Mouse (Mus musculus): ENCODE measurements around the gene Jak1. TPM values are rescaled to one million over a fixed set of nuclear protein-coding genes. Genes with fewer than 3 reads are reported as not detected.

The Jak1 gene
- polyA plus RNA-seq, 1 experiment from 2014 or later, result 61.3 TPM

- Histone ChIP-seq H3K9me3 (ENCODE audit: control insufficient read depth, low read length) (no peaks in the 10 kb centered on the region), H3K27ac (ENCODE audit: low read depth, low read length) (no peak overlapping the region), H3K4me2 (ENCODE audit: low read depth) (no peak overlapping the region), H3K27me3 (ENCODE audit: control insufficient read depth, insufficient read depth, low read length) (peaks cover 7% of the 10 kb centered on the region), H3K4me3 (ENCODE audit: low read depth, low read length) (no peak overlapping the region), H3K36me3 (ENCODE audit: control insufficient read depth, insufficient read depth, low read length) (no peaks in the 10 kb centered on the region), H3K9ac (ENCODE audit: low read length) (no peak overlapping the region), H3K4me1 (ENCODE audit: control insufficient read depth, insufficient read depth, low read length) (no peaks in the 10 kb centered on the region)
- ATAC-seq (ENCODE audit: insufficient read depth, low FRiP score, low TSS enrichment), result no peak
- WGBS, result 73% methylated on average over 12 of the region's 12 CpGs
- no peak for DNase-seq (ENCODE audit: low spot score)
Observed at GRCm38 (mm10) chr4:101298311-101298990, 33.4 kb upstream of the Jak1 start.

DNA sequence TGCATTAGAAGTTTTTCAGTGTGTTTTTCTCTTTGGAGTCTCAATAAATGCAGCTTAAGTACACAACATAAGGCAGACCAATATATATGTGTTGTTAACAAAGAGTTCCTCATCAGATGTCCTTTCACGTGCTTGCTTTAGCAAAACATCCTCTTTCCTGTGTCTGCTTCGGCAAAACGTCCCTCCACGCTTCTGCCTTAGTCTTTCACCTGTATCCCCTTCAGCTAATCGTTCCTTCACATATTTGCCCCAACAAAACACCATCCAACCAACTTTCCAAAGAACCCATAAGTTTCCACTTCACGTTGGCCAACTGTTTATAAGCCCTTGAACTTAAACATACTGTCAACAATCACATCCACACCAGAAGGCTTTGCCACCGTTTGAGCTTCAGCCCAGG lies 31.8 kb upstream of the Jak1 start:
- no peak for ATAC-seq (ENCODE audit: insufficient read depth, low FRiP score, low TSS enrichment)
- Histone ChIP-seq H3K27ac (ENCODE audit: low read depth, low read length) (no peak overlapping the region), H3K4me2 (ENCODE audit: low read depth) (no peak overlapping the region), H3K4me1 (ENCODE audit: control insufficient read depth, insufficient read depth, low read length) (peaks cover 4% of the 10 kb centered on the region), H3K9ac (ENCODE audit: low read length) (no peak overlapping the region), H3K9me3 (ENCODE audit: control insufficient read depth, low read length) (no peaks in the 10 kb centered on the region), H3K27me3 (ENCODE audit: control insufficient read depth, insufficient read depth, low read length) (peaks cover 21% of the 10 kb centered on the region), H3K36me3 (ENCODE audit: control insufficient read depth, insufficient read depth, low read length) (no peaks in the 10 kb centered on the region), H3K4me3 (ENCODE audit: low read depth, low read length) (no peak overlapping the region)
- WGBS, result 83% methylated on average over 7 of the region's 7 CpGs
- DNase-seq (ENCODE audit: low spot score), result no peak

- H3K36me3 ChIP-seq (ENCODE audit: control insufficient read depth, insufficient read depth, low read length), result no peaks in the 10 kb centered on the region
- H3K4me2 ChIP-seq (ENCODE audit: low read depth), result no peak overlapping the region
- no peak overlapping the region for H3K4me3 ChIP-seq (ENCODE audit: low read depth, low read length)
- H3K9ac ChIP-seq (ENCODE audit: low read length), result no peak overlapping the region
- H3K27ac ChIP-seq (ENCODE audit: low read depth, low read length), result no peak overlapping the region
- DNase-seq (ENCODE audit: low spot score), result no peak
- H3K9me3 ChIP-seq (ENCODE audit: control insufficient read depth, low read length), result no peaks in the 10 kb centered on the region
- H3K27me3 ChIP-seq (ENCODE audit: control insufficient read depth, insufficient read depth, low read length), result peaks cover 27% of the 10 kb centered on the region
- 87% methylated on average over 3 of the region's 3 CpGs for WGBS
- H3K4me1 ChIP-seq (ENCODE audit: control insufficient read depth, insufficient read depth, low read length), result peaks cover 5% of the 10 kb centered on the region
- ATAC-seq (ENCODE audit: insufficient read depth, low FRiP score, low TSS enrichment), result no peak
Observed at GRCm38 (mm10) chr4:101295788-101296187, 30.7 kb upstream of the Jak1 start.

DNA sequence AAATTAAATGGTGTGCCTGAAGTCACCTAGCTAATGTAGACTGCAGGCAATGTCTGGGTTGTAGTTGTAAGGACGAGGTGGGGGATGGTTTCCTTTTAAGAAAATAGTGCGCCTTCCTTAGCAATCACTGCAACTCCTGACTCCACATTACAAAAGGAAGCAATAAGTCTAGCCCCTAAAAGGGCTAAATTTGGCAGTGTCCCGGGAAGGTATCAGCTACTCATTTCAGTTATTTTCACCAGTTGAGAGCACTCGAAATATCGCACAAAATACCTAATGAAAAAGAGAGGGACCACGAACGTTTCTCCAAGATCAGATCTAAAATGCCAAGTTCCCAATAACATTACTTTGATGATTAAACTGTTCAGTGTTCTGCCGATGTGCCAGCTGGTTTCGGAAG lies 28.6 kb upstream of the Jak1 start:
- peaks cover 27% of the 10 kb centered on the region for H3K27me3 ChIP-seq (ENCODE audit: control insufficient read depth, insufficient read depth, low read length)
- H3K4me2 ChIP-seq (ENCODE audit: low read depth), result peak overlapping the region; percentile 88; the same call in 1 of the 2 replicates
- H3K9ac ChIP-seq (ENCODE audit: low read length), result no peak overlapping the region
- no peaks in the 10 kb centered on the region for H3K9me3 ChIP-seq (ENCODE audit: control insufficient read depth, low read length)
- no peaks in the 10 kb centered on the region for H3K36me3 ChIP-seq (ENCODE audit: control insufficient read depth, insufficient read depth, low read length)
- ATAC-seq (ENCODE audit: insufficient read depth, low FRiP score, low TSS enrichment), result no peak
- H3K27ac ChIP-seq (ENCODE audit: low read depth, low read length), result no peak overlapping the region
- DNase-seq (ENCODE audit: low spot score), result no peak
- WGBS, result 41% methylated on average over 9 of the region's 9 CpGs
- H3K4me1 ChIP-seq (ENCODE audit: control insufficient read depth, insufficient read depth, low read length), result peaks cover 5% of the 10 kb centered on the region
- H3K4me3 ChIP-seq (ENCODE audit: low read depth, low read length), result no peak overlapping the region

DNA sequence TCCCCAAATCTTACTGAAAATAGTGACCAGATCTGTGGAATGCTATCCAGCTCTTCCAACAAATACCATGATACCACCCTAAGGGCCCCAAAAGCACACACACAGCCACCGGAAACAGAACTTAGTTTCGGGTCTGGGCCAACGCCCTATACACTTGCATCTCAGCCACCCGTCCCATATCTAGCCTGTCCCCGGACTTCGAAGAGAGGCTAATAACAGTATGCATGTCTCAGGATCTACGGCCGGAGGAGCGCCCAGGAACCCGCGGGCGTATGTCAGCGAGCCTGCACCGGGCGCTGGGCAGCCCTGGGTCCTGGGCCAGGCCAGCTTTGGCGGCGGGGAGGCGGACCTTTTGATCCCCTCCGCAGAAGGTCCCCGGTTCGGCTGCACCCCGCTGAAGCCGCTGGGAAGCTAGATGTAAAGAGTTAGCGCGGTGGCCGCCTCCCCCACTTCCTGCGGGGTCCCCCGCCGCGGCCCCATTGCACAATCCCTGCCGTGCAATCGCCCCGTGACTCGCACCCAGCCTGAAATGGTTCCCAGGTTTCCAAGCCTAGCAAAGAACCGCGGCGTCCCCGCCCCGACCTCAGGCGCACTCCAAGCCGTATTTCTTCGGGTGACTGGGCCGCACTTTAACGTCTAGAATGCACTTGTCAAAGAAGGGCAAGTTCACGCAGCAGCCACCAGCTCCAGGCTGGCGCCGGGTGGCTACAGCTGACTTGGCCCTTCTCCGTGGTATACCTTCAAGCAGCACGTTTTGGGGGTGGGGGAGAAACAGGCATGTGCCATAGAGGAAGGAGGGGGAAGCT lies 27.9 kb upstream of the Jak1 start:
- peaks cover 5% of the 10 kb centered on the region for H3K4me1 ChIP-seq (ENCODE audit: control insufficient read depth, insufficient read depth, low read length)
- peak overlapping the region; percentile 88 for H3K4me2 ChIP-seq (ENCODE audit: low read depth)
- peak overlapping the region; percentile 29 for H3K4me3 ChIP-seq (ENCODE audit: low read depth, low read length)
- ATAC-seq (ENCODE audit: insufficient read depth, low FRiP score, low TSS enrichment) (0 out of 2 replicates have a peak, but pooled peaks have one; percentile 48), DNase-seq (ENCODE audit: low spot score) (peak; percentile 46)
- H3K9me3 ChIP-seq (ENCODE audit: control insufficient read depth, low read length), result no peaks in the 10 kb centered on the region
- no peak overlapping the region for H3K27ac ChIP-seq (ENCODE audit: low read depth, low read length)
- H3K27me3 ChIP-seq (ENCODE audit: control insufficient read depth, insufficient read depth, low read length), result peaks cover 27% of the 10 kb centered on the region
- H3K36me3 ChIP-seq (ENCODE audit: control insufficient read depth, insufficient read depth, low read length), result no peaks in the 10 kb centered on the region
- H3K9ac ChIP-seq (ENCODE audit: low read length), result peak overlapping the region; percentile 5; the same call in 1 of the 2 replicates
- WGBS, result 2% methylated on average over 48 of the region's 49 CpGs

GRCm38 (mm10) chr4:101292028-101292735 lies 27.1 kb upstream of the Jak1 start:
- no peaks in the 10 kb centered on the region for H3K9me3 ChIP-seq (ENCODE audit: control insufficient read depth, low read length)
- WGBS, result under 1% methylated on average over 41 of the region's 41 CpGs
- H3K9ac ChIP-seq (ENCODE audit: low read length), result peak overlapping the region; percentile 47
- H3K27me3 ChIP-seq (ENCODE audit: control insufficient read depth, insufficient read depth, low read length), result peaks cover 27% of the 10 kb centered on the region
- H3K4me3 ChIP-seq (ENCODE audit: low read depth, low read length), result peak overlapping the region; percentile 29
- H3K27ac ChIP-seq (ENCODE audit: low read depth, low read length), result no peak overlapping the region
- H3K4me2 ChIP-seq (ENCODE audit: low read depth), result peak overlapping the region; percentile 88
- peaks cover 5% of the 10 kb centered on the region for H3K4me1 ChIP-seq (ENCODE audit: control insufficient read depth, insufficient read depth, low read length)
- no peak for ATAC-seq (ENCODE audit: insufficient read depth, low FRiP score, low TSS enrichment)
- peak; percentile 75 for DNase-seq (ENCODE audit: low spot score)
- H3K36me3 ChIP-seq (ENCODE audit: control insufficient read depth, insufficient read depth, low read length), result no peaks in the 10 kb centered on the region

- Histone ChIP-seq H3K27ac (ENCODE audit: low read depth, low read length) (no peak overlapping the region), H3K36me3 (ENCODE audit: control insufficient read depth, insufficient read depth, low read length) (no peaks in the 10 kb centered on the region), H3K4me2 (ENCODE audit: low read depth) (no peak overlapping the region), H3K9ac (ENCODE audit: low read length) (no peak overlapping the region), H3K4me1 (ENCODE audit: control insufficient read depth, insufficient read depth, low read length) (peaks cover 5% of the 10 kb centered on the region), H3K9me3 (ENCODE audit: control insufficient read depth, low read length) (no peaks in the 10 kb centered on the region), H3K27me3 (ENCODE audit: control insufficient read depth, insufficient read depth, low read length) (peaks cover 18% of the 10 kb centered on the region), H3K4me3 (ENCODE audit: low read depth, low read length) (no peak overlapping the region)
- ATAC-seq (ENCODE audit: insufficient read depth, low FRiP score, low TSS enrichment), result no peak
- WGBS, result 58% methylated on average over 11 of the region's 11 CpGs
- DNase-seq (ENCODE audit: low spot score), result no peak
Observed at GRCm38 (mm10) chr4:101288292-101288691, 23.2 kb upstream of the Jak1 start.

- Histone ChIP-seq H3K27me3 (ENCODE audit: control insufficient read depth, insufficient read depth, low read length) (peaks cover 5% of the 10 kb centered on the region; the same call in 1 of the 2 replicates), H3K27ac (ENCODE audit: low read depth, low read length) (no peak overlapping the region), H3K9ac (ENCODE audit: low read length) (no peak overlapping the region), H3K4me3 (ENCODE audit: low read depth, low read length) (no peak overlapping the region), H3K4me2 (ENCODE audit: low read depth) (no peak overlapping the region), H3K4me1 (ENCODE audit: control insufficient read depth, insufficient read depth, low read length) (no peaks in the 10 kb centered on the region), H3K36me3 (ENCODE audit: control insufficient read depth, insufficient read depth, low read length) (no peaks in the 10 kb centered on the region), H3K9me3 (ENCODE audit: control insufficient read depth, low read length) (no peaks in the 10 kb centered on the region)
- WGBS, result 86% methylated on average over 6 of the region's 6 CpGs
- ATAC-seq (ENCODE audit: insufficient read depth, low FRiP score, low TSS enrichment) (no peak), DNase-seq (ENCODE audit: low spot score) (no peak)
Observed at GRCm38 (mm10) chr4:101286562-101286961, 21.5 kb upstream of the Jak1 start.
